Mouse (Mus musculus) spleen, postnatal 36 days (tissue): Measurements from ENCODE around the gene Ghrl.
"Not testable (repeated sequence)": the region's sequence is repeated elsewhere in the genome, so short reads cannot be mapped to it uniquely, and the experiment has no call there.

Experiments
- DNase-seq, 2 experiments: peaks; one replicate each; pipeline ENCODE4 v3.0.0; 2022; ENCODE audit warnings: low spot score in 2 of 2, mixed read lengths in 1 of 2

Ghrl gene

DNA sequence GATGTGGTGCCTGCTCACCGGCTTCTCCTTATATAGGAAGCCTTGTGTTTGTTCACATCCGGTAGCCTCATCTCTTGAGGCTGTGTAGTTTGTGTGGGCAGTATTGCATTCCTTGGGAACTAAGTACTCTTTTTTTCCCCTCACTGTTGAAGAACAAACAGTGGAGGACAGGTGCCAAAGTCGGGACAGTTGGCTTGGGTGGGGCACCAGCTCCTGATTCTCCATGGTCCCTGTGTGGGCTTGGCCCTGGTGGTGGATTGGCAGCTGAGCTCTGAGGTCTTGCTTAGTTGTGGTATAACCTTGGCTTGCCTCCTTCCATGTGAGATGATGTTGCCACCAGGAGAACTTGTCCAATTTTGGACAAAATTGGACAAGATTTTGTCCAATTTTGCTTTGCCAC lies at the start of gene Ghrl:
Gene Ghrl, minus strand, starts transcription at position 3 of the 400 bp plus-strand sequence.
- no peak for DNase-seq

- no peak for DNase-seq
Measured at GRCm38 (mm10) chr6:113768804-113769203, 49.1 kb upstream of the Ghrl start.

DNA sequence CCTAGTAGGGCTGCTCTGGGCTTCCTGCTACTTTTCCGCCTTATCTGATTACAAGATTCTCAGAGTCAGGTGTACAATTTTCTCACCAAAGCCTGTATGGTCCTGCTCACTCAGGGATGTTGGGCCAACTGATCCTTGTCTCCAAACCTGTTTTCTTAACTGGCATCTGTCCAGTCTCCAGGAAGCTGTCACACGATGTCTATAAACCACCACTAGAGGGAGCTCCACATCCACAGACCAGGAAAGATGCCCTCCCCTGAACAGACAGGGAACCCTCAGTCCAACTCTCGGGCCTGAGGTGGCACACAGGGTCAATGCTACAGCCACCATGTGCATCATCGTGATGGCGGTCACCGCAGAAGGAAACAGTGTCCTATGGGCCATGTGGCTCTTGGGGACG lies 42.0 kb upstream of the Ghrl start:
- peak; percentile 14 to 21 for DNase-seq

DNA sequence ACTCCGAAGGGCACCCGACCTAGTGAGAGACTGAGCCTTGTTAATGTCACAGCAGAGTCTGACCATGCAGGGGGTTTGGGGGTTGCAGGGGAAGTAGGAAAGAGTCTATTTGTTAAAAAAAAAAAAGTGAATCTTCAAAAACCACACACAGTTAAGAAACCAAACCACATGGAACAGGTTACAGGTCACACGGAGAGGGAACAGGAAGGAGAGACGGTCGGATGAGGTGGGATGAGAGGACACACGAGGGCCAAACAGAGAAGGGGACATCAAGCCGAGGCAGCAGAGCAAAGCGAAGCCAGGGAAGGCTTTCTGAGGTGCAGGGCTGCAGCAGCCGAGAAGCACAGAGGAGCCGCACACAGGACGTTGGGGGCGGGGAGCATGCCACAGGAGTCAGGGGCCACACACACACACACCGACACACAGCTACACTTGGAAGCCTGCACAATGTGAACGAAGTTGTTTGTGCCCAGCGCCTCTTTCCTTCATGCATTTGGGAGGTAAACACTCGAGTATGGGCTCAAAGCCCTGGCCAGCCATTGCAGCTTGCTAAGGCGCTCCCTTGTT lies 29.5 kb upstream of the Ghrl start:
- DNase-seq: no peak

GRCm38 (mm10) chr6:113748351-113748750 lies 28.7 kb upstream of the Ghrl start:
- DNase-seq: no peak

GRCm38 (mm10) chr6:113747284-113747683 lies 27.6 kb upstream of the Ghrl start:
- DNase-seq: no peak

- no peak for DNase-seq
Measured at GRCm38 (mm10) chr6:113745117-113745516, 25.4 kb upstream of the Ghrl start.

DNA sequence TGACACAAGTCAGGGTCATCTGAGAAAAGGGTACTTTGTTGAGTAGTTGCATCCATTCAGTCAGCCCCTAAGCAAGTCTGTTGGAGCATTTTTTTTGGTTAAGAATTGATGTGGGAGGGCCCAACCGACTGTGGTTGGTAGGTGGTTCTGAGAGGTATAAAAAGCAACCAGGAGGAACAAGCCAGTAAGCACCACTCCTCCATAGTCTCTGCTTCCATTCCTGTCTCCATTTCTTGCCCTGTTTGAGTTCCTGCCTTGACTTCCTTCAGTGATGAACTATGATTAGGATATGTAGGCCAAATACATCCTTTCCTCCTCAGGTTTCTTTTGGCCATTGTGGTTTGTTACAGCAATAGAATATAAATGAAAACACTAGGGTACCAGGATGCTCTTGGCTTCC lies 23.4 kb upstream of the Ghrl start:
- no peak for DNase-seq

- DNase-seq: no peak
Measured at GRCm38 (mm10) chr6:113742321-113742720, 22.6 kb upstream of the Ghrl start.

DNA sequence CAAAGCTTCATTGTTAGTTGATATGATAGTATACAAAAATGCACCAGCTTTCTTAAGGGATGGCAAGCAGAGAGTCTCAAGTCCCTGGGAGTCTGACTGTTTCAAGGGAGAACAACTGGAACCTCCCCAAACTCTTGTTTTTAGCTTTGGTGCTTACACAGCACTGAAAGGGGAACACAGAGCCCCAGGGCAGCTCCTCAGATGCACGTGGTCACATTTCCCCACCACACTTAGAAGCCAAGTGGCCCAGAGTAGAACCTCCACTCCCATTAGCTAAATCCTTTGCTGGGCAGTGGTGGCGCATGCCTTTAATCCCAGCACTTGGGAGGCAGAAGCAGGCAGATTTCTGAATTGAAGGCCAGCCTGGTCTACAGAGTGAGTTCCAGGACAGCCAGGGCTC lies 21.7 kb upstream of the Ghrl start:
- no peak for DNase-seq

DNA sequence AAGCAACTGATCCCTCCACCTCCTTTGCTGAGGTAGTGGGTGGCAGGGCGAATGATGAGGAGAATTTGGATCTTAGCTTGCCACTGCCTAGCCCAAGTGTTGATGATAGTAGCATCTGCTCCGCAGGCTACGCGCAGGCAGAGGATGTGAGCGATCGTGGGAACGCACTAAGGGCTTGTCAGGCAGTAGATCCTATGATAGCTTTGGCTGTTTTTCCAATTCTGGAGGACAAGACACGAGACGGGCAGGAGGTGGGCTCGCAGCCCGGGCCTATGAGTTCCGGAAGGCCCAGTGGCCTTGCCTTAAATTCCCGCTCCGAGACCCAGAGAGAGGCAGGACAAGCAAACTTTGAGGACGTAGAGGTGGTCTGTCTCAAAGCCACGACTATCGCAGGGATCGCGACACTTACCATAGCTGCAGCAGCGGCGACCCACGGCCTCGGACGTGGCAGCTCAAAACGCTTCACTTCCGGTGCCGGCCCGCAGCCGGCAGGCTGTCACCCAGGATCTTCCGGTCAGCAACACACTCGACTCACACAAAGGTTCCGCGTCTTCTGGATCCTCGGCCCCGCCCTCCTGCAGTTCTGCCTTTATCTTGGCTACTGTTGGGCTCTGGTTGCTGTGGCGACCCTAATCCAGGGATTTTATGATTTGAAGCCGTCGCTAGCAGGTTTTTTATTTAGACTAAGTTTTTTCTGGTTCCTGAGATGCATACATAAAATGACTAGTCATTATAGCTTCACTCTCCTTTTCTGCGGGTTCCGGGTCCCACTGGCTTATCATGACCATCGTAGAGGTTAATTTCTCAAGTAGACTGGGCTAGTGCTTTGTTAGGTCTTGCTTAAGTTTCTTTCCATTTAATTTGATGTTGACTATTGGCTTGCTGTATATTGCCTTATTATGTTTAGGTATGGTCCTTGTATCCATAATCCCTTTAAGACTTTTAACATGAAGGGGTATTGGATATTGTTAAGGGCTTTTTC lies 20.8 kb upstream of the Ghrl start, which contains the start of gene Sec13:
Gene Sec13, minus strand, starts transcription at position 508 of the 982 bp plus-strand sequence.
- peak; percentile 78 to 81 for DNase-seq

GRCm38 (mm10) chr6:113737318-113738046 lies 17.8 kb upstream of the Ghrl start:
- no peak for DNase-seq

GRCm38 (mm10) chr6:113731296-113731695 lies 11.6 kb upstream of the Ghrl start:
- DNase-seq: no peak

DNA sequence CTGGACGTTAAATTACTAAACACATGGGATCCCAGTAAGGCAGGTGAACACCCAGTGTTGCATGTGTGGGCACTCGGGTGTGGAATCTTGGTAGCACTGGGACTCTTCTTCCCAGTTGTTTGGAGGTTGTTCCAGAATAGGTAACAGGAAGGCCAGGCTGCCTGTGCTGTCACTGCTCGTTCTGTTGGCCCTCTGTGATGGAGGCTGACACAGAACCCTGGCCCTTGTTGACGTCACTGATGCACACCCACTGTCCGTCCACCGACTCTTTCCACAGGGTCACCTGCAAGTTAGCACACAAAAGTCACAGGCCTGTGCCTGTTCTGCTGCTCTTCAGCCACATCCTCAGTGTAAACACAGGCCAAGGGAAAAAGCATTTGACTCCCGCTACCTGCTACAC lies 8.5 kb upstream of the Ghrl start:
- DNase-seq: no peak

- DNase-seq: no peak
Measured at GRCm38 (mm10) chr6:113721061-113721460, 1.4 kb upstream of the Ghrl start.

- no peak for DNase-seq
Measured at GRCm38 (mm10) chr6:113717541-113717940, 2.1 kb downstream of the Ghrl start.

DNA sequence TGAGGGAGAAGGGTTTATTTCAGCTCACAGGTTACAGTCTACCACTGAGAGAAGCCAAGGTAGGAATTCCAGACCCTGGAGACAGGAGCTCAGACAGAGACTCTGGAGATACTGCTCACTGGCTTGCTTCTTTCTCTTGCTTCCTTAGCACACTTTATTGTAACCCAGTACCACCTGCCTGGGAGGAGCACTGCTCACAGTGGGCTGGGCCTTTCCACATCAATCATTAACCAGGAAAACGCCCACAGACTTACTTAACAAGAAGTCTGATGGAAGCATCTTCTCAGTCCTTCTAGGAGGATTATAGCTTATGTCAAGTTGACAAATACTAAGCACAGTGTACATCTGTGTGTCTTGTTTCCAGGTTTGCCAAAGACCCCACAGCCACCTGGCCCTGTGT lies 4.9 kb downstream of the Ghrl start:
- DNase-seq: no peak

DNA sequence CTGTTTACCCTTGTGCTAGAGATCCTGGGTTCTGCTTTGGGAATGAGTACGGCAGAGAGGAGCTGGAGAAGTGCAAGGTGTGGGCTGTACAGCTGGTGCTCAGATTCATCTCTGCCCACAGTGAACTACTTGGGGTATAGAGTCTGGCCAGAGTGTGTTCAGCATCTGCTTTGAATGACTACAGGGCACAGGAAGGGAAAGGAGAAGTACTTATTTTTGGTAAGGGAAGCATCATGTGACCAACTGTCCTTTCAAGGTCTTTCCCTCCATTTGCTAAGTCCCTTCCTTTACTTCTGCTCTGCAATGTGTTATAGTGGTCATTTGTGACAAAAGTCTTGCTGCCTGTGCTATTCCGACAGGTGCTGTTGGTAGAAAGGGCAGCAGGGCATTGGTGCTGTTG lies 5.4 kb downstream of the Ghrl start:
- peak; percentile 25 to 51 for DNase-seq

GRCm38 (mm10) chr6:113713389-113713788 lies 6.3 kb downstream of the Ghrl start:
- not testable (repeated sequence) for DNase-seq

- no peak for DNase-seq
Measured at GRCm38 (mm10) chr6:113712718-113713117, 7.0 kb downstream of the Ghrl start.

DNA sequence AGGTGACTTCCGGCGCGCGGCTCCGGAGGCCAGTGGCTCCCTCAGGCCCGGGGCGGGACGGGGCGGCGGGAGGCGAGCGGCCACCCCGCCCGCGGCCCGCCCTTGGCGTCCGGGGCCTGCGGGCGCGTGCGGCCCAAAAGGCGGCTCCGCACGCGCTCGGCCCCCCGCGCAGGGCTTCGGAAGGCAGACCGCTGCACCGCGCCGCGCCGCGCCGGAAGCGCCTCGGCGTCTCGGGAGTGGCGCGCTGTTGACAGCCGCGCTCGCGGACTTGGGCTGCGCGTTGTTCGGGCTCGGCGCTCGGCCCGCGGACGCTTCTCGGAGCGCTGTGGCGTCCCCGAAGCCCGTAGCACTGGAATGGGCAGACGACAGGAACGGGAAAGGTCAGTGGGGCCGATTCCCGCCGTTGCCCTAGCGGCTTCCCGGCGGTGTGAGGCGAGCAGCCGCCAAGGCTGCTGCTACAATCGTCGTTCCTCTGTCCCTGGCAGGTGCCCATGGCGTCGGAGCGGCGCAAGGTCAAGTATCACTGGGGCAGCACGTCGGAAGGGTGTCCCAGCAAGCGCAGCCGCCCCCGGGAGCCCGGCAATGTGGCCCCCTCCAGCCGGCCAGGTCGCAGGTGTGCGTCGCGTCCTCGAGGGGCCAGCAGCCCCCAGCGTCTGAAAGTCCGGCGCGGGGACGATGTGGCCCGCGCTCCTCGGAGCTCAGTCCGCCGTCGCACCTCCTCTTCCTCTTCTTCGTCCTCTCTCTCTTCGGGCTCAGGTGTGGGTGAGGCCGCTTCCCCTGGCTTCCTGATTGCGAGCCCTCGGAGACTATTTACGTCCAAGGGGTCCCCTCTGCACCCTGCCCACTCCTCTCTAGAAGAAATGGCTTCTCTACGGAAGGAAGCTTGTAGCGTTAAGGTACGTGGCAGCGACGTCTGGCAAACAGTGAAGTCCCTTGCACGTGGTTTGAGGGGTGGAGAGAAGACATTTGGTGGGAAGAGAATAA lies 22.2 kb downstream of the Ghrl start:
- DNase-seq: peak; percentile 34 to 35
